Mouse (Mus musculus) embryonic stem cell, embryonic (primary cell): ENCODE measurements around the gene Gm28048.

Experiments used
- CTCF ChIA-PET, 4 experiments: fragments of 300-600 bp in 2 of 4; fragments of 350-600 bp in 2 of 4; sonication (Branson Sonifier 250); formaldehyde crosslinking; loops; one replicate each; lab custom pipeline; 2022; ENCODE audit warnings: inconsistent platforms in 2 of 4; lab: Charles Lee
- POLR2A ChIA-PET, 4 experiments: fragments of 300-600 bp in 2 of 4; fragments of 350-600 bp in 2 of 4; sonication (Branson Sonifier 250); formaldehyde crosslinking; loops; one replicate each; lab custom pipeline; 2022; ENCODE audit warnings: antibody characterized with exemption in 4 of 4, inconsistent platforms in 1 of 4; lab: Charles Lee

Gene Gm28048

GRCm38 (mm10) chr11:23005276-23005675, 23.4 kb upstream of the Gm28048 start:
- ChIA-PET POLR2A (interaction anchor here in 3 of 4 experiments (0.6 to 14.0 kb wide), 14 partner anchors 12 to 283 kb away, joined by 3 to 427 read pairs (median 4); partner anchors contain the start of genes Cct4 (in 2 of the 3), Commd1 (in 1 of the 3) and Gm28048 (in 1 of the 3)), CTCF (interaction anchor here in 1 of 4 experiments (0.5 kb wide), 1 partner anchor 9 kb away, joined by 3 read pairs; no protein-coding TSS in a partner anchor)

GRCm38 (mm10) chr11:22998308-22998707, 16.4 kb upstream of the Gm28048 start:
- CTCF ChIA-PET = interaction anchor here in 1 of 4 experiments (0.5 to 0.6 kb wide), 2 partner anchors 10 to 18 kb away, joined by 7 read pairs; no protein-coding TSS in a partner anchor
- POLR2A ChIA-PET = interaction anchor here in 3 of 4 experiments (0.8 to 19.1 kb wide), 9 partner anchors 6 to 257 kb away, joined by 3 to 427 read pairs (median 7); partner anchors contain the start of genes Fam161a (in 3 of the 3), Cct4 (in 2 of the 3), Commd1 (in 1 of the 3) and Gm28048 (in 1 of the 3)

GRCm38 (mm10) chr11:22995461-22995860, 13.6 kb upstream of the Gm28048 start:
- ChIA-PET POLR2A (interaction anchor here in 3 of 4 experiments (1.6 to 19.1 kb wide), 5 partner anchors 8 to 292 kb away, joined by 4 to 427 read pairs (median 70); partner anchors contain the start of genes Fam161a (in 3 of the 3), Commd1 (in 1 of the 3) and Gm28048 (in 1 of the 3)), CTCF (no interaction called here)

DNA sequence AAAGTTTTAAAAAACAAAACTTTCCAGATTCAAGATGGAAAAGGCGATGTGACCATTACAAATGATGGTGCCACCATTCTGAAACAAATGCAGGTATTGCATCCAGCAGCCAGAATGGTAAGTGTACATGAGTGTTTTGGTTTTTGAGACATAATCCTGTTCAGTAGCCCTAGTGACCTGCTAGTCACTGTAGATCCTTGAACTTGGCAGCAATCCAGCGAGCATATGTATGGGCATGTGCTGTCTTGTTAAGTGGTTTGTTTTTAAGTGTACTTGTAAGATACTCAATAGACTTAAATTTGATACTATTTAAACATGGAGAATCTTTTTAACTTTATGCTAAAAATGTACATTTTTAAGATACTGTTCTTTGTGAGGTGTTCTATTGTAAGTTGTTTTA, 12.4 kb upstream of the Gm28048 start:
- CTCF ChIA-PET = no interaction called here
- POLR2A ChIA-PET = interaction anchor here in 3 of 4 experiments (1.0 to 19.1 kb wide), 7 partner anchors 10 to 262 kb away, joined by 3 to 427 read pairs (median 44); partner anchors contain the start of genes Fam161a (in 3 of the 3), Commd1 (in 2 of the 3), Gm28048 (in 2 of the 3) and Xpo1 (in 1 of the 3)

DNA sequence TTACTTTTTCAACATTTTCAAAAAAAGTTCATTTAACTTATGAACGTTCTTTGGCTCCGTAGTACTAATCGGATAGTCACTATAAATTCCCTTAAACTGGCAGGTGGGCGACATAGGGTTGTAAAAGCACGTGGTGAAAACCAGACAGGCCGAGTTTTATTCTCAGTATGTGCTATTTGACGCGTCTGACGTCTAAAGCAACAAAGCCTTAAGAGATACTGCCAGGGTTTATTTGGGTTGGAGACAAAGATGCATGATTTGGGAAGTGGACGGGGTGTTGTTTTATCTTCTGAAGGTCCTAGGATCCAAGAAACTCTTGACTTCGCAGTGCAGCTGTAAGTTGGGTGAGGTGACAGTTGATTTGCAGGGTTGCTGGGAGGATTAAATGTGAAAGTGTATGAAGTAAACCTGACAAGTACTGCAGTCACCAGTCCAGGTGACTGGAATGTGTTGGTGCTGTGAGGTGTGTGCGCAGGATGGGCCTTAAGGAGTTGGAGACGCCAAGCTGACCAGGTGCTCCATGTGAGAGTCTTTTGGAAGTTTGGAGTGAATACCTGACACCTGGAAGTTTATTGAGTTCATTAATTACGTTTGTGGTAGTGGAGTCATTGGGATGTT, 9.4 kb upstream of the Gm28048 start:
- ChIA-PET POLR2A (interaction anchor here (0.6 to 19.1 kb wide), 92 partner anchors 9 to 674 kb away, joined by 3 to 427 read pairs (median 5); partner anchors contain the start of genes Commd1 (in 4 of the 4), Fam161a (in 4 of the 4), Gm28048 (in 4 of the 4) and Xpo1 (in 3 of the 4)), CTCF (interaction anchor here in 1 of 4 experiments (0.6 to 2.1 kb wide), 2 partner anchors 16 to 1096 kb away, joined by 3 to 5 read pairs; partner anchors contain the start of gene Fam161a)

- CTCF ChIA-PET = interaction anchor here in 2 of 4 experiments (0.6 to 2.1 kb wide), 4 partner anchors 9 to 1096 kb away, joined by 3 to 6 read pairs (median 4); partner anchors contain the start of genes Commd1 (in 1 of the 2), Fam161a (in 1 of the 2) and Gm28048 (in 1 of the 2)
- POLR2A ChIA-PET = interaction anchor here (0.5 to 19.1 kb wide), 105 partner anchors 8 to 1276 kb away, joined by 3 to 427 read pairs (median 5); partner anchors contain the start of genes Commd1 (in 4 of the 4), Fam161a (in 4 of the 4), Gm28048 (in 4 of the 4) and Xpo1 (in 3 of the 4)
Measured at GRCm38 (mm10) chr11:22990393-22991126, 8.7 kb upstream of the Gm28048 start, which contains the start of gene Cct4. TSS of gene Cct4 (plus strand) at chr11:22990519.

- ChIA-PET POLR2A (interaction anchor here (0.5 to 19.1 kb wide), 63 partner anchors 8 to 1275 kb away, joined by 3 to 427 read pairs (median 5); partner anchors contain the start of genes Commd1 (in 4 of the 4), Fam161a (in 4 of the 4), Gm28048 (in 4 of the 4) and Xpo1 (in 3 of the 4)), CTCF (interaction anchor here in 1 of 4 experiments (1.8 to 2.1 kb wide), 2 partner anchors 18 to 20 kb away, joined by 5 to 6 read pairs; partner anchors contain the start of gene Fam161a)
Measured at GRCm38 (mm10) chr11:22989786-22990185, 7.9 kb upstream of the Gm28048 start.

GRCm38 (mm10) chr11:22987357-22987756, 5.5 kb upstream of the Gm28048 start:
- CTCF ChIA-PET = interaction anchor here in 1 of 4 experiments (1.0 kb wide), 1 partner anchor 137 kb away, joined by 3 read pairs; no protein-coding TSS in a partner anchor
- POLR2A ChIA-PET = interaction anchor here (0.6 to 19.1 kb wide), 13 partner anchors 12 to 575 kb away, joined by 3 to 427 read pairs (median 4); partner anchors contain the start of genes Fam161a (in 2 of the 4) and Zrsr1 (in 1 of the 4)

GRCm38 (mm10) chr11:22985510-22985909, 3.6 kb upstream of the Gm28048 start:
- ChIA-PET POLR2A (interaction anchor here (0.9 to 19.1 kb wide), 11 partner anchors 8 to 680 kb away, joined by 3 to 427 read pairs (median 3); partner anchors contain the start of genes Cct4 (in 1 of the 4), Fam161a (in 1 of the 4), Pex13 (in 1 of the 4) and Pus10 (in 1 of the 4)), CTCF (interaction anchor here in 1 of 4 experiments (0.6 kb wide), 1 partner anchor 185 kb away, joined by 3 read pairs; no protein-coding TSS in a partner anchor)

- CTCF ChIA-PET = interaction anchor here in 1 of 4 experiments (0.6 to 1.5 kb wide), 5 partner anchors 12 to 1856 kb away, joined by 3 to 6 read pairs (median 4); no protein-coding TSS in a partner anchor
Measured at GRCm38 (mm10) chr11:22982846-22983245, 956 bp upstream of the Gm28048 start.

GRCm38 (mm10) chr11:22981543-22981950, 343 bp downstream of the Gm28048 start:
- ChIA-PET POLR2A (interaction anchor here (0.7 to 19.1 kb wide), 24 partner anchors 9 to 361 kb away, joined by 3 to 427 read pairs (median 6); partner anchors contain the start of genes Cct4 (in 4 of the 4), Fam161a (in 2 of the 4), Zrsr1 (in 2 of the 4) and Xpo1 (in 1 of the 4)), CTCF (interaction anchor here in 3 of 4 experiments (0.5 to 1.5 kb wide), 8 partner anchors 9 to 190 kb away, joined by 3 to 15 read pairs (median 3); partner anchors contain the start of gene Cct4 (in 1 of the 3))

More at GRCm38 (mm10) chr11:22982846-22983245, 956 bp upstream of the Gm28048 start:
- POLR2A ChIA-PET = interaction anchor here (0.6 to 19.1 kb wide), 20 partner anchors 8 to 515 kb away, joined by 3 to 427 read pairs (median 8); partner anchors contain the start of genes Cct4 (in 4 of the 4), Fam161a (in 3 of the 4), Zrsr1 (in 2 of the 4) and Ahsa2 (in 1 of the 4)

- ChIA-PET POLR2A (interaction anchor here (0.9 to 6.6 kb wide), 14 partner anchors 8 to 375 kb away, joined by 3 to 91 read pairs (median 10); partner anchors contain the start of genes Cct4 (in 3 of the 4), Zrsr1 (in 2 of the 4) and Xpo1 (in 1 of the 4)), CTCF (interaction anchor here in 1 of 4 experiments (0.5 kb wide), 1 partner anchor 189 kb away, joined by 3 read pairs; no protein-coding TSS in a partner anchor)
Measured at GRCm38 (mm10) chr11:22981041-22981440, 849 bp downstream of the Gm28048 start.

DNA sequence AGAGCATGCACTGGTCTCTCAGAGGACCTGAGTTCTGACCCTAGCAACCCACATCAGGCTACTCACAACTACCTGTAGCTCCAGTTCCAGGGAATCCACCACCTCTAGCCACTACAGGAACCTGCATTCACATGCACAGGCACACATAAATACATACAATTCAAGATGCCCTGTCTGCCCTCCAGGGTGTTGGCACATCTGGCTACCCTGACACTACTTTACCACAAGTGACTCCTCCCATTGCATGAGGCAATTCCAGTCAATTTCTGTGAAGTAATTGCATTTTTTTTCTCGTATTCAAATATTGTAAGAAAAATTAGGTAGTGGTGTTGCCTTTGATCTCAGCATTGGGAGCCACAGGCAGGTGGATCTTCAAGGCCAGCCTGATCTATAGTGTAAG, 2.7 kb downstream of the Gm28048 start:
- POLR2A ChIA-PET = interaction anchor here in 3 of 4 experiments (1.1 to 6.6 kb wide), 6 partner anchors 9 to 351 kb away, joined by 3 to 91 read pairs (median 14); partner anchors contain the start of genes Cct4 (in 3 of the 3) and Zrsr1 (in 1 of the 3)
- CTCF ChIA-PET = no interaction called here

GRCm38 (mm10) chr11:22978711-22979110, 3.2 kb downstream of the Gm28048 start:
- ChIA-PET CTCF (no interaction called here), POLR2A (interaction anchor here in 1 of 4 experiments (1.6 kb wide), 1 partner anchor 12 kb away, joined by 8 read pairs; the partner anchor contains the start of gene Cct4)

GRCm38 (mm10) chr11:22978215-22978614, 3.7 kb downstream of the Gm28048 start:
- POLR2A ChIA-PET = interaction anchor here in 1 of 4 experiments (1.6 kb wide), 1 partner anchor 12 kb away, joined by 8 read pairs; the partner anchor contains the start of gene Cct4

GRCm38 (mm10) chr11:22973599-22973998, 8.3 kb downstream of the Gm28048 start:
- POLR2A ChIA-PET = interaction anchor here in 3 of 4 experiments (0.5 to 7.8 kb wide), 15 partner anchors 8 to 1393 kb away, joined by 3 to 94 read pairs (median 4); partner anchors contain the start of genes Cct4 (in 2 of the 3), Commd1 (in 2 of the 3), Fam161a (in 2 of the 3) and Gm28048 (in 2 of the 3)
- CTCF ChIA-PET = interaction anchor here in 1 of 4 experiments (0.6 kb wide), 1 partner anchor 149 kb away, joined by 5 read pairs; no protein-coding TSS in a partner anchor

More at GRCm38 (mm10) chr11:22978215-22978614, 3.7 kb downstream of the Gm28048 start:
- CTCF ChIA-PET = no interaction called here
